Mouse (Mus musculus) hindbrain, embryonic 12.5 days (tissue): ENCODE data around the gene Naa15. TPM values are rescaled to one million over a fixed set of nuclear protein-coding genes. Genes with fewer than 3 reads are reported as not detected.
"Not testable (repeated sequence)": the region's sequence is repeated elsewhere in the genome, so short reads cannot be mapped to it uniquely, and the experiment has no call there.

Experiments used
- ATAC-seq: fragments of 200-750 bp; cut with Nextera tagmentation; 2 replicates; pipeline ENCODE4 v1.8.0; 2017; ENCODE audit warnings: moderate TSS enrichment; ENCODE audit not compliant: low FRiP score
- H3K27ac ChIP-seq: fragments of 300-500 bp; sonication (generic); 2 replicates; pipeline ENCODE4 v1.5.1; 2016; ENCODE audit warnings: mild to moderate bottlenecking
- H3K27me3 ChIP-seq: fragments of 300-500 bp; sonication (generic); 2 replicates; pipeline ENCODE4 v1.6.1; 2016; ENCODE audit warnings: mild to moderate bottlenecking
- H3K36me3 ChIP-seq: fragments of 300-500 bp; sonication (generic); 2 replicates; pipeline ENCODE4 v1.6.1; 2016; ENCODE audit warnings: mild to moderate bottlenecking
- H3K4me1 ChIP-seq: fragments of 300-500 bp; sonication (generic); 2 replicates; pipeline ENCODE4 v1.6.1; 2016
- H3K4me2 ChIP-seq: fragments of 300-500 bp; sonication (generic); replicated peaks from 2 replicates; pipeline ENCODE4 v1.6.1; 2016; ENCODE audit warnings: mild to moderate bottlenecking
- H3K4me3 ChIP-seq: fragments of 300-500 bp; sonication (generic); 2 replicates; pipeline ENCODE4 v1.5.1; 2016; ENCODE audit warnings: mild to moderate bottlenecking
- H3K9ac ChIP-seq: fragments of 300-500 bp; sonication (generic); 2 replicates; pipeline ENCODE4 v1.6.1; 2016; ENCODE audit warnings: mild to moderate bottlenecking, moderate library complexity
- H3K9me3 ChIP-seq: fragments of 300-500 bp; sonication (generic); replicated peaks from 2 replicates; pipeline ENCODE4 v1.6.1; 2016; ENCODE audit warnings: mild to moderate bottlenecking
- WGBS: fragments of 180-500 bp; shearing (Covaris S2); methylation state at CpG from one replicate; pipeline ENCODE4 v1.1.7; 2016; 5-methylcytosine and 5-hydroxymethylcytosine counted together
- polyA plus RNA-seq: library from polyadenylated mRNA; unstranded; fragments of >200 nt; fragmentation: Nextera tagmentation; extraction: Ambion mirVana; gene quantifications from 2 replicates; pipeline ENCODE4 v1.2.1, GENCODE M21; 2016

The Naa15 gene
- polyA plus RNA-seq, 1 experiment from 2014 or later: 68.1 TPM

DNA sequence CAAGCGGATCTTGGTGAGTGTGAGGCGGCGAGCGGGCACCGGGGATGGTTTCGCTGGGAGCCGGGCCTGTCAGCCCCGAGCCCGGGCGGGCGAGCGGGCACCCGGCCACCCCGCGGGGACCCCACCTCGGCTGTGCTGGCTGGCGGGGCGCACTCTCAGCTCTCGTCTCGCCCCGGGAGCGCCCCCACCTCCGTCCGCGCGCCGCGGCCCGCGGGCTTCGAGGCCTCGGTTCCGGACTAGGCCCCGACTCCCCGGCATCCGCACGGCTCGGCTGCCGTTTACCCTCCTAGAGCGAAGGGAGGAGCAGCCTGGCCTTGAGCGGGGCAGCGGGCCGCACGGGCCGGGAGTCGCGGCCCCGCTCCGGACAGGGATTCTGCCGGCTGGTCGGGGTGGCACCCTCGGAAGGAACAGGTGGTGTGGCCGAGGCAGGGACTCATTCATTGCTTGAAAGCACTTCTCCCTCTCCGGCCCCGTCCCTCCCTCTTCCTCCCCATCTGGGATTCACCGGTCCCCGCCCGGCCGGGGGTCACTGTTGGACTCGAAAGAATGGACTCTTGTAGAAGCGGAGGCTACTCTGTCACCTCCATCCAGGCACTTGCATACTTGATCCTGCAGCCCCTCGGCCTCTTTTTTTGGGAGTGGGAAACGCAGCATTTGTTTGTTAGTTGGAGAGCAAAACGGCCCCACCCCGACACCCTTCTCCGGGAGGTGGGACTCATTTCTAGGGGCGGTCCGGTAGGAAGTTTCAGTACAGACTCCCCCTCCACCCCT lies 1.6 kb downstream of the Naa15 start:
- no peaks in the 10 kb centered on the region for H3K9me3 ChIP-seq
- H3K9ac ChIP-seq: peak overlapping the region; percentile 99
- no peaks in the 10 kb centered on the region for H3K27me3 ChIP-seq
- H3K4me2 ChIP-seq: peak overlapping the region; percentile 86
- H3K36me3 ChIP-seq: no peaks in the 10 kb centered on the region
- peak overlapping the region; percentile 92 for H3K27ac ChIP-seq
- peak overlapping the region; percentile 91 for H3K4me3 ChIP-seq
- peaks cover 22% of the 10 kb centered on the region for H3K4me1 ChIP-seq
- ATAC-seq: peak; percentile 76
- WGBS: 1% methylated on average over 63 of the region's 68 CpGs

- peak overlapping the region; percentile 91 for H3K4me3 ChIP-seq
- WGBS: 8% methylated on average over 8 of the region's 8 CpGs
- no peak for ATAC-seq
Observed at GRCm38 (mm10) chr3:51417135-51417458, 2.1 kb downstream of the Naa15 start.

DNA sequence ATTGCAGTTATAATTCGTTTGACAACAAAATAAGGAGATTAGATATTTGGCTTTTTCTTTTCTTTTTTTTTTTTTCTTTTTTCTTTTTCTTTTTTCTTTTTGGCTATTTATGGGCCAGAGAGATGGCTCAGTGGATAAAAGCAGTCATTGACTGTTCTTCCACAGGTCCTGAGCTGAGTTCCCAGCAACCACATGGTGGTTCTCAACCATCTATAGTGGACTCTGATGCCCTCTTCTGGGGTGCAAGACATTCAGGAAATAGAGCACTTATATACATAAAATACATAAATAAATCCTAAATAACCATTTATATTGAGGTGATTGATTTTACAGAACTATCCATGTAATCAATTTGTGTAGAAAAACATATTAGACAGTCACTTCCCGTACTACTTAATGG lies 2.5 kb downstream of the Naa15 start:
- Histone ChIP-seq H3K9me3 (no peaks in the 10 kb centered on the region), H3K36me3 (no peaks in the 10 kb centered on the region), H3K4me1 (peaks cover 24% of the 10 kb centered on the region), H3K27ac (no peak overlapping the region), H3K27me3 (no peaks in the 10 kb centered on the region), H3K9ac (no peak overlapping the region), H3K4me3 (peak overlapping the region; percentile 91), H3K4me2 (peak overlapping the region; percentile 86)
- 58% methylated on average over 2 of the region's 2 CpGs for WGBS
- no peak for ATAC-seq

More at GRCm38 (mm10) chr3:51417135-51417458, 2.1 kb downstream of the Naa15 start:
- H3K4me1 ChIP-seq: peaks cover 24% of the 10 kb centered on the region
- 0 out of 2 replicates have a peak overlapping the region, but pooled peaks have one; percentile 92 for H3K27ac ChIP-seq
- H3K27me3 ChIP-seq: no peaks in the 10 kb centered on the region
- peak overlapping the region; percentile 86 for H3K4me2 ChIP-seq
- no peaks in the 10 kb centered on the region for H3K9me3 ChIP-seq
- H3K9ac ChIP-seq: peak overlapping the region; percentile 99
- no peaks in the 10 kb centered on the region for H3K36me3 ChIP-seq

DNA sequence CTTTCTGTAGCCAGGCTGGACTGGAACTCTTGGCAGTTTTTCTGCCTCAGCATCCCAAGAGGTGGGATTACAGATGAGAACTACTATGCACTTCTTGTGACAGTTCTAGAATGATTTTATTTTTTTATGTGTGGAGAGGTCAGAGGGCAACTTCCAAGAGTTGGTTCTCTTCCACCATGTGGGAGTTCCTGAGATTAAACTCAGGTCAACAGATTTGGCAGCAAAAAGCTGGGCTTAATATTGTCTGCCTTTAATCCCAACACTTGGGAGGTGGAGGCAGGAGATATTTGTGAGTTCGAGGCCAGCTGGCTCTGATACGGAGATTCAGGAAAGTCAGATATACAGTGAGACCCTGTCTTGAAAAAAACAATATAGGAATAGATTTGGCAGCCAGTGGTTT lies 3.0 kb downstream of the Naa15 start:
- H3K27me3 ChIP-seq: no peaks in the 10 kb centered on the region
- 0 out of 2 replicates have a peak overlapping the region, but pooled peaks have one; percentile 7 for H3K4me3 ChIP-seq
- no peak overlapping the region for H3K9ac ChIP-seq
- no peak for ATAC-seq
- H3K9me3 ChIP-seq: no peaks in the 10 kb centered on the region
- peaks cover 24% of the 10 kb centered on the region for H3K4me1 ChIP-seq
- no peaks in the 10 kb centered on the region for H3K36me3 ChIP-seq
- H3K27ac ChIP-seq: no peak overlapping the region
- WGBS: 70% methylated on average over 2 of the region's 2 CpGs
- peak overlapping the region; percentile 86 for H3K4me2 ChIP-seq

DNA sequence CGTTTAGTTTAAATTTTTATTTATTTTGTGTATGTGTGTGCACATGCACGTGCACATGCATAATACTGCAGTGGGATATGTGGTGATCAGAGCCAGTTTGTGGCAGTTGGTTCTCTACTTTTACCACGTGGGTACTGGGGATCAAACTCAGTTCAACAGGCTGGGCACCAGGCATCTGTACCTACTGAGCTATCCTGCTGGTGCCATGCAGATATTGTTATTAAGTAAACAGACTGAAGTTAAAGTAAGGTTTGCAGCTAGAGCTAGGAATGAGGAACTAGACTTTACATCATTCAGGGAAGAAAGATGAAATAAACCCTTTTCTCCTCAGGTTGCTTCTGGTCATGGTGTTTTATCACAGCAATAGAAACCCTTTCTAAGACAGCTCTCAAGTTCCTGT lies 7.0 kb downstream of the Naa15 start:
- 90% methylated on average over 3 of the region's 3 CpGs for WGBS
- no peaks in the 10 kb centered on the region for H3K36me3 ChIP-seq
- no peak for ATAC-seq

DNA sequence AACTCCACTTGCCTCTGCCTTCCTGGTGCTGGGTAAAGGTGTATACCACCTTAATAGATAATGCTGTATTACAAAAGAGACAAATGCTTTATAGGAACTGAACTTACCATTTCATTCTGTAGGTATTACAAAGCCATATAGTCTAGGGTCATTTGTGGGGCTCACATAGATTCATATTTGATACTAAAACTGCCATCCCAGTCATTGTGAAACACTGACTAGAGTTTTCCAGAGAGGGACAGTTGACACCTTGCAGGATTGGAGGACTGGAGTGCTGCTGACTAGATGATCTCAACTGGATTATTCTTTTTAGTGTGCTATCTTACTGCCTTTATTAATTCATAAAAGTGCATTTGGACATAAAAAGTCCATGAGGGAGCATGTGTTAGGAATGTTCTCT lies 10.4 kb downstream of the Naa15 start:
- Histone ChIP-seq H3K4me2 (no peak overlapping the region), H3K4me3 (no peak overlapping the region), H3K9ac (no peak overlapping the region), H3K27ac (no peak overlapping the region), H3K27me3 (no peaks in the 10 kb centered on the region), H3K36me3 (no peaks in the 10 kb centered on the region), H3K4me1 (0 out of 2 replicates have a peak, but pooled peaks cover 2% of the 10 kb centered on the region), H3K9me3 (no peaks in the 10 kb centered on the region)
- ATAC-seq: no peak

More for the DNA sequence above, 7.0 kb downstream of the Naa15 start:
- H3K27me3 ChIP-seq: no peaks in the 10 kb centered on the region
- no peaks in the 10 kb centered on the region for H3K9me3 ChIP-seq
- no peak overlapping the region for H3K27ac ChIP-seq
- peaks cover 15% of the 10 kb centered on the region for H3K4me1 ChIP-seq
- no peak overlapping the region for H3K9ac ChIP-seq
- no peak overlapping the region for H3K4me2 ChIP-seq
- H3K4me3 ChIP-seq: no peak overlapping the region

DNA sequence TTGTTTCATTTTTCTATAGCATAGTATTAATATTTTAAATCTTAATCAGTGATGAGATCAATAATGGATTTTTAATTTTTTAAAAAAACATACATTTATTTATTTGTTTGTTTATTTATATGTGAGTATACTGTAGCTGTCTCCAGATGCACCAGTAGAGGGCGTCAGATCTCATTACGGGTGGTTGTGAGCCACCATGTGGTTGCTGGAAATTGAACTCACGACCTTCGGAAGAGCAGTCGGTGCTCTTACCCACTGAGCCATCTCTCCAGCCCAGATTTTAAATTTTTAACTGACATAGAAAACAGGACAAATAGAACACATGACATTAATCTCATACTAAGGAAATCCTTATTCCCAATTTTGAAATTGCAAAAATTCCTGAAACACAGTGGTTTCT lies 19.4 kb downstream of the Naa15 start:
- H3K9me3 ChIP-seq, H3K4me3 ChIP-seq, H3K9ac ChIP-seq, H3K4me2 ChIP-seq, ATAC-seq, H3K36me3 ChIP-seq, H3K27me3 ChIP-seq, H3K4me1 ChIP-seq, H3K27ac ChIP-seq: not testable (repeated sequence)
- 84% methylated on average over 5 of the region's 5 CpGs for WGBS

DNA sequence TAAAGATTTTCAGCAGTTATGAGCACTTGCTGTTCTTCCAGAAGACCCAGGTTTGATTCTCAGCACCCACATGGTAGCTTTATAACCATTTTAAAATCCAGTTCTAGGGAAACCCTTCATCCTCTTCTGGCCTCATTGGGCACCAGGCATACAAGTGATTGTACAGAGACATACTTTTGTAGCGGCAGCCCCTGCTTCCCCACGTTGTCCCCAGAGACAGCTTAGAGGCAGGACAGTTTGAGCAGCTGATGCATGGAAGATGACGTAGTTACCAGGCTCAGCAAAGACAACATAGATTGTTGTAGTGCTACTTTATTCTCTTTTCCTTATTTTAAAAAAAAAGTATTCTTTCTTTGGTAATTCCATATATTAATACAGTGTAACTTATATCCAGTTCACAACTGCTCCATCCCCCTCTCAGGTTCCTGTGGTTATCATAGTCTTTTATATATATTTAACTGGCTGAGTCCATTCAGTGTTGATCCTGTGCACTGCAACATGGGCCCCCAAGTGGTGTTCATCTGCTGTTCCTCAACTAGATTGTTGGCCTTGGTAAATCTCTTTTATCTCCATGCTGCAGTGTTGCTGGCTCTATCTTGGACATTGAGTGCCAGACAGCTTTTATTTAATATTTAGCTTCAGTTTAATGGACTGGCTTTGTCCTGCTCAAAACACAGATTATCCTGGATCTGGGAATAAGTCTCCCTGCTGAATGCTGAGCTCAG lies 20.1 kb downstream of the Naa15 start:
- Histone ChIP-seq H3K9ac (no peak overlapping the region), H3K4me3 (no peak overlapping the region), H3K9me3 (no peaks in the 10 kb centered on the region), H3K27me3 (no peaks in the 10 kb centered on the region), H3K27ac (no peak overlapping the region), H3K4me1 (no peaks in the 10 kb centered on the region), H3K36me3 (peaks cover 6% of the 10 kb centered on the region; the same call in 1 of the 2 replicates), H3K4me2 (no peak overlapping the region)
- ATAC-seq: no peak
- WGBS: 75% methylated on average over 3 of the region's 3 CpGs

- no peak overlapping the region for H3K4me3 ChIP-seq
Observed at GRCm38 (mm10) chr3:51468530-51468929, 53.6 kb downstream of the Naa15 start.

DNA sequence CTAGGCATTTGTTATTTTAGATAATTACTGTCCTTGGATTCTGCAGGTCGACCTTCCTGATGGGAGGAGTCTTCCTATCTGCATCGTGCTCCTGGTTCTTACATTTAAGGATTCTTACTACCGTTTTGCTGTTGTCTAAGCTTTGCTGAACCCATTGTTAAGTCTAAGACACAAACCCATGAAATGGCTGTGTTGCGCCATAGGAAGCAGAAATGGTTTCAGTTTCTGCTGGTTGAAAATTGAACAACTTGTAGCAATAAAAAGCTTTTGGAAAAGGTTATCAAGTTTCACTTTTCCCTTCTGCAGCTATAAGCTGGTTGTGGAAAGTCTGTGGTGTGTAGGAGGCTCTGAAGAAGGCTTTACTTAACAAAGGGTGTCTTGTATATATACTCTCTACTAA lies 60.8 kb downstream of the Naa15 start:
- Histone ChIP-seq H3K4me3 (no peak overlapping the region), H3K27ac (no peak overlapping the region), H3K4me2 (no peak overlapping the region), H3K36me3 (peaks cover 33% of the 10 kb centered on the region), H3K27me3 (no peaks in the 10 kb centered on the region), H3K4me1 (no peaks in the 10 kb centered on the region), H3K9ac (no peak overlapping the region), H3K9me3 (no peaks in the 10 kb centered on the region)
- WGBS: 77% methylated on average over 4 of the region's 4 CpGs
- ATAC-seq: no peak

More at GRCm38 (mm10) chr3:51468530-51468929, 53.6 kb downstream of the Naa15 start:
- ATAC-seq: no peak
- no peak overlapping the region for H3K4me2 ChIP-seq
- WGBS: 90% methylated on average over 2 of the region's 2 CpGs
- no peak overlapping the region for H3K27ac ChIP-seq
- no peak overlapping the region for H3K9ac ChIP-seq
- H3K9me3 ChIP-seq: no peaks in the 10 kb centered on the region
- peaks cover 75% of the 10 kb centered on the region for H3K36me3 ChIP-seq
- H3K4me1 ChIP-seq: no peaks in the 10 kb centered on the region
- no peaks in the 10 kb centered on the region for H3K27me3 ChIP-seq

GRCm38 (mm10) chr3:51479893-51480292 lies 64.9 kb downstream of the Naa15 start:
- ATAC-seq: no peak
- no peak overlapping the region for H3K9ac ChIP-seq
- no peaks in the 10 kb centered on the region for H3K27me3 ChIP-seq
- H3K4me2 ChIP-seq: no peak overlapping the region
- no peaks in the 10 kb centered on the region for H3K9me3 ChIP-seq
- peaks cover 10% of the 10 kb centered on the region for H3K4me1 ChIP-seq
- H3K36me3 ChIP-seq: 0 out of 2 replicates have a peak, but pooled peaks cover 7% of the 10 kb centered on the region
- no peak overlapping the region for H3K27ac ChIP-seq
- H3K4me3 ChIP-seq: no peak overlapping the region
- WGBS: 49% methylated on average over 2 of the region's 2 CpGs

- no peak for ATAC-seq
- Histone ChIP-seq H3K36me3 (no peaks in the 10 kb centered on the region), H3K9me3 (no peaks in the 10 kb centered on the region), H3K4me1 (peaks cover 20% of the 10 kb centered on the region), H3K27ac (no peak overlapping the region), H3K27me3 (no peaks in the 10 kb centered on the region), H3K4me2 (no peak overlapping the region), H3K9ac (no peak overlapping the region), H3K4me3 (no peak overlapping the region)
Observed at GRCm38 (mm10) chr3:51481059-51481458, 66.1 kb downstream of the Naa15 start.
